Mouse (Mus musculus) layer of hippocampus, adult 8-10 months (tissue): ENCODE results near the gene Olfr588-ps1. TPM values are rescaled to one million over a fixed set of nuclear protein-coding genes. Genes with fewer than 3 reads are reported as not detected.
"Not testable (repeated sequence)": the region's sequence is repeated elsewhere in the genome, so short reads cannot be mapped to it uniquely, and the experiment has no call there.

Experiments used
- DNase-seq, 2 experiments: peaks; one replicate each; pipeline ENCODE4 v3.0.0; 2022; ENCODE audit warnings: low spot score in 2 of 2
- total RNA-seq, 4 experiments: library from RNA; stranded (reverse); gene quantifications; 2 replicates each; pipeline ENCODE4 v1.2.4; 2022

Olfr588-ps1 gene
- total RNA-seq: not detected

GRCm38 (mm10) chr7:103140579-103140978 lies at the start of gene Olfr588-ps1:
TSS of gene Olfr588-ps1 (plus strand) at chr7:103140879.
- no peak for DNase-seq

GRCm38 (mm10) chr7:103097420-103097819 lies 43.3 kb upstream of the Olfr588-ps1 start, which contains the start of gene Olfr585:
TSS of gene Olfr585 (plus strand) at chr7:103097720.
- no peak for DNase-seq

GRCm38 (mm10) chr7:103119406-103119805 lies 21.3 kb upstream of the Olfr588-ps1 start:
- DNase-seq: no peak

- no peak for DNase-seq
Measured at GRCm38 (mm10) chr7:103125538-103125937, 15.1 kb upstream of the Olfr588-ps1 start, which contains the start of gene Olfr586. TSS of gene Olfr586 (minus strand) at chr7:103125638.

- DNase-seq: no peak
Measured at GRCm38 (mm10) chr7:103156256-103156655, 15.6 kb downstream of the Olfr588-ps1 start, which contains the start of gene Olfr589. TSS of gene Olfr589 (minus strand) at chr7:103156356.

GRCm38 (mm10) chr7:103169697-103170096 lies 29.0 kb downstream of the Olfr588-ps1 start:
- no peak for DNase-seq

- no peak for DNase-seq
Measured at GRCm38 (mm10) chr7:103178240-103178639, 37.6 kb downstream of the Olfr588-ps1 start, which contains the start of gene Olfr591. TSS of gene Olfr591 (minus strand) at chr7:103178340.

GRCm38 (mm10) chr7:103184503-103184902 lies 43.8 kb downstream of the Olfr588-ps1 start, which contains the start of gene Olfr592:
TSS of gene Olfr592 (plus strand) at chr7:103184803.
- DNase-seq: not testable (repeated sequence)

Other genes starting within 250 kb of the Olfr588-ps1 start
- not detected for gene Olfr569, start 250.0 kb upstream of the Olfr588-ps1 start, total RNA-seq
- gene Olfr570, start 246.3 kb upstream of the Olfr588-ps1 start, total RNA-seq: not detected
- gene Olfr571, start 223.3 kb upstream of the Olfr588-ps1 start, total RNA-seq: not detected
- gene Olfr572, start 216.5 kb upstream of the Olfr588-ps1 start, total RNA-seq: not detected
- gene Olfr573-ps1, start 198.3 kb upstream of the Olfr588-ps1 start, total RNA-seq: not detected
- gene Olfr574, start 192.4 kb upstream of the Olfr588-ps1 start, total RNA-seq: not detected
- gene Olfr575, start 182.1 kb upstream of the Olfr588-ps1 start, total RNA-seq: not detected
- gene Olfr576, start 178.2 kb upstream of the Olfr588-ps1 start, total RNA-seq: not detected
- not detected for gene Olfr577, start 164.9 kb upstream of the Olfr588-ps1 start, total RNA-seq
- gene Olfr578, start 151.6 kb upstream of the Olfr588-ps1 start, total RNA-seq: not detected
- gene Olfr582, start 102.9 kb upstream of the Olfr588-ps1 start, total RNA-seq: not detected
- not detected for gene Olfr583, start 89.6 kb upstream of the Olfr588-ps1 start, total RNA-seq
- gene Olfr584, start 59.0 kb upstream of the Olfr588-ps1 start, total RNA-seq: not detected
- not detected for gene Olfr585, start 43.2 kb upstream of the Olfr588-ps1 start, total RNA-seq
- gene Olfr586, start 15.2 kb upstream of the Olfr588-ps1 start, total RNA-seq: not detected
- gene Olfr589, start 15.5 kb downstream of the Olfr588-ps1 start, total RNA-seq: not detected
- not detected for gene Olfr591, start 37.5 kb downstream of the Olfr588-ps1 start, total RNA-seq
- not detected for gene Olfr592, start 43.9 kb downstream of the Olfr588-ps1 start, total RNA-seq
- not detected for gene Olfr593, start 71.0 kb downstream of the Olfr588-ps1 start, total RNA-seq
- not detected for gene Olfr594, start 76.1 kb downstream of the Olfr588-ps1 start, total RNA-seq
- gene Usp17ld, start 111.6 kb downstream of the Olfr588-ps1 start, total RNA-seq: not detected
- not detected for gene Olfr596, start 164.8 kb downstream of the Olfr588-ps1 start, total RNA-seq
- gene Olfr597, start 175.4 kb downstream of the Olfr588-ps1 start, total RNA-seq: not detected
- not detected for gene Olfr598, start 182.7 kb downstream of the Olfr588-ps1 start, total RNA-seq
- gene Olfr599, start 195.0 kb downstream of the Olfr588-ps1 start, total RNA-seq: not detected
- not detected for gene Olfr600, start 208.8 kb downstream of the Olfr588-ps1 start, total RNA-seq
- gene Olfr601, start 221.8 kb downstream of the Olfr588-ps1 start, total RNA-seq: not detected
- not detected for gene Olfr603, start 245.3 kb downstream of the Olfr588-ps1 start, total RNA-seq